Mouse (Mus musculus): Measurements from ENCODE around the gene Itgb3.
A peak's percentile ranks its signal among the peaks of the same experiment; 100 is the strongest.
"Not testable (repeated sequence)": the region's sequence is repeated elsewhere in the genome, so short reads cannot be mapped to it uniquely, and the experiment has no call there.

Gene Itgb3

DNA sequence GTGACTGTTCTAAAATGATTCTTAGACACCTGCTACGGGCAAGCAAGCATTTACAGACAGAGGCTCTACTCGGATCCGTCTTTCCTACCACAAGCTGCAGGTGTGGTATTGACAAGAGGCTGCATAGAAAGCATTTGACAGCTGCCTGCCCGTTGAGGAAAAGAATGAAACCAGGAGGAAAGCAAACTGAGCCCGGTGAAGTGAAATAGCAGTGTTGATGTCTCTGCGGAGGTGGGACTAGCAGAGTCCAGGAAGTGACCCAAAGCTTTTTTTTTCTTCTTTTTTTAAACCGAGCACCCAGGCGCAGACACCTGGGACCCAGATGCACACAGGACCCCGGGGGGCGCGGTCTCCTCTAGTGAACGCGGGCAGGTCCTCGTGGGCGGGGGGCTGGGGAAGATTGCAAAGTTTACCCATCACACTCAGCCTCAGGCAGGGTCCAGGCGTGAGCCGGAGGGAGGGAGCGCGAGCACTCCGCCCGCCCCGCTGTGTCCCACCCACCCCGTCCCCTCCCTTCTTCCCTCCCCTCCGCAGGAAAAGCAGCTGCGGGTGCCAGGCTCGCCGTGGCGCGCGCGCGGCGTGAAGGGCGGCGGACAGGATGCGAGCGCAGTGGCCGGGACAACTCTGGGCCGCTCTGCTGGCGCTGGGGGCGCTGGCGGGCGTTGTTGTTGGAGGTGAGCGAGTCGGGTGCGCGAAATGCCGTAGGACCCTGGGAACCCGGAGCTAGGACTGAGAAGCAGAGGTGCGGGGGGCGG, at the start of gene Itgb3:
Gene Itgb3 (plus strand): TSS at position 510 of the 755 bp plus-strand sequence.
- DNase-seq (ENCODE audit: low read depth, low spot score), result no peak

DNA sequence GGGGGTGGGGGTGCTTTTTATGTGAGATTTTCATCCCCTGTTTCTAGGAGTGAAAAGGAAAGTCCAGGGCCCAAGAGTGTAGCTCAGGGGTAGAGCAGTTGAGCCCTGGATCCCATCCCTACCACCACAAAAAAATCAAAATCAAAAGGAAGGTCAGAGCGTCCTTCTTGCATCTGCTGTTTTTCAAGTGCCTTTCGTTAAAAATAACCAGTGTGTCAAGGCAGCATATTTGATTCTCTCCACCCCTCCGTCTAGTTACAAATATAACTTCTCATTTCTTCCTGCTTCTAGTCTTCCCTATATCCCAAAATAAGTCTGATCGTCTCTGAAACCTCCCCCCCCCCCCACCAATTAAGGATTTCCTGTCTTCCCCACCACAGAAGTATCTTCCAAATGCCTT, 49.7 kb upstream of the Itgb3 start:
- no peak for DNase-seq (ENCODE audit: low read depth, low spot score)

DNA sequence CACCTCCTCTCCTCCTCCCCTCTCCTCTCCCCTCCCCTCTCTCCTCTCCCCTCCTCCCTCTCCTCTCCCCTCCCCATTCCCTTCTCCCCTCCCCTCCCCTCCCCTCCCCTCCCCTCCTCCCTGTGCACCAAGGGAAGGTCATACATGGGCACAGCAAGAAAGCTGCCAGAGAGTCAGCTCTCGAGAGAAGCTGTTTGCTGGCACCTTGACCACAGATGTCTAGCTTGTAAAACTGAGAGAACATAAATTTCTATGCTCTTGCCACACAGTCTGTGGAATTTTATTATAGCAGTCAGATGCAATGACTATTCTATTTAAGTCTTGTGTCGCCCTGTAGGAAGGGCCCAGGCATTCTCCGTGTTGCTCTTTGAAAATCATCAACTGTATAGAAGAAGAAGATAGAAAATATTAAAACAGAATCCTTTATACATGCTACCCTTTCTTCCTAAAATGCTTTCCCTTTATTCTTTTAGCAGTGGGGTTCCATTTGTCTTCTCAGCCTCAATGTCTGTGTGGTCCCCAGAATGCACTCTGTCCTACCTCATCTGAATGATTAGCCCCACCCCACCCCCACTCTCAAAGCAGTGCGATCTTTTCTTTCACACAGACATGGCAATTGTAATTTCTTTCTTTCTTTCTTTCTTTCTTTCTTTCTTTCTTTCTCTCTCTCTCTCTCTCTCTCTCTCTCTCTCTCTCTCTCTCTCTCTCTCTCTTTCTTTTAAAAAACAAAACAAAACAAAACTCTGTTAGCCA, 49.0 kb upstream of the Itgb3 start:
- no peak for DNase-seq (ENCODE audit: low read depth, low spot score)

DNA sequence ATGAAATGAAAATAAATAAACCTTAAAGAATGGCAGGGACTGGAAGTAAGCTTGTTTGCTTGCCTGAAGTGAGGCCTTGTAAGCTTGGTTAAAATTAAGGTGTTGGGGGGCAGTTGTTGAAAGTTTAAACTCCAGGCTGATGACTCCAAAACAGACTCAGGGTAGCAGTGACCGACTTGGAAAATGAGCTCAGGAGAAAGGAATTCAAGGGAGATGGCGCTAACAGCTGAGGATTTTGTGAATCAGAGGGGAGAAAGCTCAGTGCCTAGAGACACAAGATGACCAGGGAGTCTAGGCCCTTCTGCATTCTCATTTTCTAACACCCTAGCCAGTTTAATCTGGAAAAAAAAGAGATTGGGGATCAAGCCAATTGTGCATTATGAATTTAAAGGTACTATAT, 46.8 kb upstream of the Itgb3 start:
- peak; percentile 43 for DNase-seq (ENCODE audit: low read depth, low spot score)

DNA sequence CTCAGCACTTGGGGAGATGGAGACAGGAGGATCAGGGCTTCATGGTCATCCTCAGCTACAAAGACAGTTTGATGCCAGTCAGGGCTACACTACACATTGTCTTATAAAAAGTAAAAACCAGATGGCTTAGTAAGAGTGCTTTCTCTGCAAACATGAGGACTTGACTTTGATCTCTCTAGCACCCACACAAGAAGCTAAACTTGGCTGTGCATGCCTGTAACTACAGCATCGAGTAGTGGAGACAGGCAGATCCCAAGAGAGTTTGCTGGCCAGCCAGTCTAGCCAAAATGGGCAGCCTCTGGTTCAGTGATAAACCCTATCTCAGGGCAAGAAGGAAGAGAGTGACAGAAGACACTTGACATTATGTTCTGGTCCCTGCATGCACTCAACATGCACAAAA, 44.3 kb upstream of the Itgb3 start:
- DNase-seq (ENCODE audit: low read depth, low spot score), result no peak

DNA sequence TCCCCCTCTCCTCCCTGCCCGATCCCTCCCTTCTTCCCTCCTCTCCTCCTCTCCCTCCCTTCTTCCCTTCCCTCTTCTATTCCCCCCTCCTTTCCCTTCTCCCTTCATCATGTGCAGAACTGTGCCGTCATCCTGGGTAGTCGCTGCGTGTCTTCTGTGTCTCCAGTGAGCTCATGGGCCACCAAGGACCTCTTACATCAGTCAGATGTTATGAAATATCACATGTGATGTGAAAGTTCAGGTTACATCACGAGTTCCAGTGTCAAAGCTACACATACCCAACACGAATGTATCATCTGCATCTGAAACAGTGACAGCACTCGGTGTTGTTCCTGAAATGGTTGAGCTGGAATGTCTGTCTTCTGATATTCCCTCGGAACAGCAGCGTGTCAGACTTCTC, 42.6 kb upstream of the Itgb3 start:
- peak; percentile 61 for DNase-seq (ENCODE audit: low read depth, low spot score)

DNA sequence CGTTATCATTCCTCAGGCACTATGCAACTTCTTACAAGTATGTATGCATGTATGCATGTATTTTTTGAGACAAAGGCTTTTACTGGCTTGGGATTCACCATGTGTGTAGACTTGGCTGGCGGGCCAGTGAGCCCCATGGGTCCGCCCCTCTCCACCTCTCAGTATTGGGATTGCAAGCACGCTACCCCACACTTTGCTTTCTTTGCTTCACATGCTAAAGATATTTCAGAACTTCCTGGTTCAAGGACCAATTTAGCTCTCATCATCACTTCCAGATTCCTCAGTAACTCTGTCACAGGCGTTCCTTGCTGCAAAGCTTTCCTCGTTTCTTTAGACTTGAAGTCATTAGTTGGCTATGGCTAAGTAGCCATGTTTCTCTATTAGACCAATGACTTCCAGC, 41.7 kb upstream of the Itgb3 start:
- no peak for DNase-seq (ENCODE audit: low read depth, low spot score)

DNA sequence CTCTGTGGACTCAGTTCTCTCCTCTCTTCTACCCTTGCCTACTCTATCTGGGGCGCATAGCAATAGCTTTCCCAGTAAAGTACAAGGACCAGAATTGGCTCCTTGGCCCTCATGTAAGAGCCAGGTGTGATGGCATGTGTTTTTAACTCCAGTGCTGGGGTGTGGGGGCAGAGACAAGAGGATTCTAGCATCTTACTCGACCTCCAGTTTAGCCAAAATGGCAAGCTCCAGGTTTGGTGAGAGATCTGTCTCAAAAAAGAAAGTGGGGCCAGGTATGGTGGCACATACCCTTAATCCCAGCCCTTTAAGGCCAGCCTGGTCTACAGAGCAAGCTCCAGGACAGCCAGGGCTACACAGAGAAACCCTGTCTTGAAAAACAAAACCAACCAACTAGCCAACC, 41.0 kb upstream of the Itgb3 start:
- no peak for DNase-seq (ENCODE audit: low read depth, low spot score)

DNA sequence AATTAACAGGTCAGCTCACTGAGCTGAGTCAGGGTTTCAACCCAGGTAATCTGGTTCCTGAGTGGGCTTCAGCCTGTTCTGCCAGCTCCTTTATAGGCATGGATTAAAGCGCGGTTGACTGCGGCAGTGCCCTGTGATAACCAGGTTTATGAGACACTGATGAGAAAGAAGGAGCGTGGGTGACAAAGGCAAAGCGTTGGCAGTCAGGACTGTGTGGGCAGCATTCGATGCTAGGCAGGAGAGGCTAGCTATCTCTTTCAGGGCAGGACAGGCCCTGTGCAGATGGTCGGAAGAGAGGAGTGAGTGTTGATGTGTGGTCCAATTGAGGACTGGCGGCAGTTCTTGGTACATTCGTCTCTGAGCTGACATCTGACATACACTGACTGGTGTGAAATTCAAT, 40.1 kb upstream of the Itgb3 start:
- DNase-seq (ENCODE audit: low read depth, low spot score), result peak; percentile 82

DNA sequence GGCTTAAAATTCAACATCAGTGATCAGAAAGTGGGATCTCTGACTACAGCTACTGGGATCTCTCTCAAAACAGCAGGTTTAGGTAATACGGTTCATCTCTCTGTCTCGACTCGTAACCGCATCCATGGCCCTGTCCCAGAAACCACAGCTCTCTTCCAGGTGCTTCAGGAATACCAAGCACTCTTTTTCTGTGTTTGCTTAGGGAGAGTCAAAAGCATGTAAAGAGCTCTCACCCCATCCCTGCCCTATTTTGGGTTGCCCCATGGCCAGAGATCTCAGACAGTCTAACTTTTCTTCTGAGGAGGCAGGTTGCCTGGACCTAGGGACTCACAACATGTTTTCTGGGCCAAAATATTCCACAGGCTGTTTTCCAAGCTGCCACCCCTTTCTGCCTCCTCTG, 39.5 kb upstream of the Itgb3 start:
- DNase-seq (ENCODE audit: low read depth, low spot score), result no peak

DNA sequence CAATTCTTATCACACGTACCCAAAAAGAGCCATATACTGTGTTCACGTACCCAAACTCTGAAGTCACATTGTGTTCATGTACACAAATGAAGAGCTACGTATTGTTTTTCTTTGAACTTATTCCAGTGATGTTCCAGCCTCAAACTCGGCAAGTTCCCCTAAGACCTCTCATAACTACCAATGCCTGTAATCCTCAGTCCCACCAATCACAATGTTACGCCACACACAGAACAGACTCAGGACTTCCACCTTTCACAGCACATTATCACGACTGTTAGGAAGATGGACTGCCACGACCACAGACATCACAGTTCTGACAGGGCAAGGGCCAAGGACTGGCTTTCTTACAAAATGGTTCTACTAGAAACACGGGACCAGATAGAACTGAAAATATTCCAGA, 37.3 kb upstream of the Itgb3 start:
- DNase-seq (ENCODE audit: low read depth, low spot score), result not testable (repeated sequence)

DNA sequence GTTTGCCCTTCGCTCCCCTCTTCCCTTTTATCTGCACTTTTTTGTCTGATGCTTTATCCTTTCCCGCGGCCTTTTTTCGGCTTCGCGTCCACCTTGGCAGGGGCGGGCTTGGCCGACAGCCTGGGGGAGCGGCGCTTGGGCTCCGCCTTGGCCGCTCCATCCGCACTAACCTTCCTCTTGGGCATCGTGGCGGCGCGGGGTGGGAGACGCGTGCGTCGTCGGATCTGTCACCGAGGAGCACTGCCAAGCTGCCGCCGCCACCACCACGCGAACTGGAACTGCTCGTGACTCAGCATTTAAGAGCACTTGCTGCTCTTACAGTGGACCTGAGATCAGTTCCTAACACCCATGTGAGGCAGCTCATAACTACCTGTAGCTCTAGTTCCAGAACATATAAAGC, 36.4 kb upstream of the Itgb3 start:
- not testable (repeated sequence) for DNase-seq (ENCODE audit: low read depth, low spot score)

DNA sequence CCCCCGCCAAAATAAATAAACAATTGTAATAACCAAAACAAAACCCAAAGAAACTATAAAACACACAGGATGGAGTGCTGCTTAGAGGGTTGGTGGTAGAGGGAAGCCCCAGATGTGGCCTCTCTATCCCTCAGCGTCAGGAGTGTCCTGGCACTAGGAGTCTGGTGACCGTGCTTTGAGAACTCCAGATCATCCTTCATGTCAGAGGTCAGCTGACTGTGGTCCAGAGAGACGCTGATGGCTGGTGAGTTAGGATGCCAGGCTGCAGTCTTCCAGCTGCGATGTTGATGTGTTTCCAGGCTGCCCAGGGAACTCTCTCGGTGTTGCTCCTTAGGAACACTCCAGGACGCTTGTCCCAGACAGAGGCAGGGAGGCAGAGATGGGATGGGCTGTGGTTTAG, 35.7 kb upstream of the Itgb3 start:
- no peak for DNase-seq (ENCODE audit: low read depth, low spot score)

DNA sequence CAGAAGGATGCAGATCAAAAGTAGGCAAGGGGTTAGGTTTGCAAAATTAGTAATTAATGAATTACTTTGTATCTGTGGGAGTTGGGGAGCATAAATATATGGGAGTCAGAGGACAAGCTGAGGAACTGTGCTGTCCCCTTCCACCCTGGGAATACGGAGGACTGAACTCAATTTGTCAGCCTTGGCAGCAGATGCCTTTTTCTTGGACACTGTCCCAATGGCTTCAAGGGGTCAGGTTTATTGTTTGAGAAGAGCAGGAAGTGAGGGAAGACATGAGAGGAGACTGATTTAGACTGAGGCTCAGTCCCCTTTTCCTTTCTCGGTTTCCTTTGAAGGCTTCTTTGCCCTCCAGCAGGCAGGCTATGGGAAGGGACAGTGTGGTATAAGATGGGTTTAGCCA, 35.2 kb upstream of the Itgb3 start:
- no peak for DNase-seq (ENCODE audit: low read depth, low spot score)

DNA sequence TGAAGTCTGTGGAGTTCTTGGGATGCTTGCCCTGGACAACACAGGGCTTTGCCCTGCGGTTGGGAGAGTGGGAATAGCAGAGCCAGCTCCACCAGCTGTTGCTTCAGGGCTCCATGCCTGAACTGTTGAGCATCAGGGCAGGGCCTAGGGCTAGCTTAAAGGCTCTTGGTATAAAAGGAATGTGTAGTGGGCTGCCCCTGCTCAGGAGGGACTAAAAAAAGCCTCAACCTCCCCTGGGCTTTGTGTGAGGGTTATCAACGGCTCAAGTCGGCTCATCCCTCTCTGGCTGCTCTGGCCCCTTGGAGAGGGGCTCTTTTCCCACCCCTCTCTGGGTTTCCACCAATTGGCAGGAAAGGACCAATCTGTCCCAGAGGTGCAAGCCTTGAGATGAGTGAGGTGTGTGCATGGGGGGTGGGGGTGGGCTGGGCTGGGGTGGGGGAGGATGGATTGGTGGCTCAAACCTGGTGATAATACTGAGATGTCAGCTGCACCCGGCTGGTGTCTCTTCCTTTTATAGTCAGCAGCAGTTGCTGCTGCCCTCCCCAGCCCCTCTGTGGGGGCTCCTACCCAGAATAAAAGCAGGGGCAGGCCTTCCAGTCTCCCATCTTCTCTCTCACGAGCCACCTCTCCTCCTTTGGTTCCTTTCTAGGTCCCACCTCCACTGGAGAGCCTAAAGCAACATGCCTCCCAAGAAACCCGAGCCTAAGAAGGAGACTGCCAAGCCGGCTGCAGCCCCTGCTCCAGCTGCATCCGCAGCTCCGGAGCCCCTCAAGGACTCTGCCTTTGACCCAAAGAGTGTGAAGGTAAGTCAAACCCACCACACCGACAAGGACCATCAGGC, 30.8 kb upstream of the Itgb3 start:
- DNase-seq (ENCODE audit: low read depth, low spot score), result no peak

DNA sequence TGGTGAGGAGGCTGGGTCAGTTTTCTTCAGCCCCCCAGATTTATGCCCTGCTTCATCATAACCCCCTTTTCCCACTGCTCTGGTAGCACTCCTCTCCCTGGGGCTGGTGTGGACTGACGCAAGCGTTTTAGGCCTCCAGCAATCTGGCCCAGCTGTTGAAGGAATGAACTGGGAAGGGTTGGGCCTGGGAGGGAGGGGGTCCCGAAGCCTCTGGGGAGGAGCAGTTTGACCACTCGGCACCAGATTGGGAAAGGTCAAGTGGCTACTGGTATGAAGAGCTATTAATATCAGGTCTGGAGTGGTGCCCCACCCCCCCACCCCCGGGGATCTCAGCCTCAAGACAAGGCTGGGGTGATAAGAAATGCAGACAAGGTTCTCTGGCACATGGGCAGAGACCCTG, 29.7 kb upstream of the Itgb3 start:
- DNase-seq (ENCODE audit: low read depth, low spot score), result no peak

DNA sequence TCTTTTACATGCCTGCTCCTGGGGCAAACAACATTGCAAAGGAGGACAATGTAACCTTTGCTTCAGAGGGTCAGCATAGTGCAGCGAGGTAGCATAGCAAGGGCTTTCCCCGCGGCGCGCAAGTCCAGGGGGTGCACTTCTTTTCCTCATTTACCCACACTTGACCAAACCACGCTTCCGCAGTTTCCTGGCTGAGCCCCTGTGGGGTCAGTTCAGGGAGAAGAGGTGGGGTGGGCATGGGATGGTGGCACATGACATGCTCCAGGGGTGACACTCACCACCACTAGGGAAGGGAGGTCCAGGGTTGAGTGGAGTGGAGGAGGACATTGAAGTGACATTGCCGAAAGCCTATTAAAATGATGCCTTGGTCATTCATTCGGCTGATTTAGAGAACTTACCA, 28.7 kb upstream of the Itgb3 start:
- DNase-seq (ENCODE audit: low read depth, low spot score), result no peak

DNA sequence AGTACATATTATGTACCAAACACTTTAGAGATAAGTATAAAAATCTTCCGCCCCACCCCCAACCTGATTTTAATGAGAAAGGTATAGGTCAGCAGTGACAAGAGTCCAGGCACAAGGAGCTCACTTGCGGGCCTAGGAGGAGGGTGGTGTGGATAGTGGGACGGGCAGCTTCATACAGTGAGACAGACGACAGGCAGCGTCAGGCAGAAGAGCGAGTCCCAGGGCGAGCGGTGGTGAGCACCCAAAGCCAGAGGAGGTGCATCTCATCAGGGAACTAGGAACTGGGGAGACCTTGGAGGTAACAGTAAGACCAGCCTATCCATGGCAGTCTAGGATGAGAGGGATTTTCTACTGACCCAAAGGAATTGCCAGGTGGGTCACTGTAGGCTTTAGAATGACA, 28.2 kb upstream of the Itgb3 start:
- no peak for DNase-seq (ENCODE audit: low read depth, low spot score)

DNA sequence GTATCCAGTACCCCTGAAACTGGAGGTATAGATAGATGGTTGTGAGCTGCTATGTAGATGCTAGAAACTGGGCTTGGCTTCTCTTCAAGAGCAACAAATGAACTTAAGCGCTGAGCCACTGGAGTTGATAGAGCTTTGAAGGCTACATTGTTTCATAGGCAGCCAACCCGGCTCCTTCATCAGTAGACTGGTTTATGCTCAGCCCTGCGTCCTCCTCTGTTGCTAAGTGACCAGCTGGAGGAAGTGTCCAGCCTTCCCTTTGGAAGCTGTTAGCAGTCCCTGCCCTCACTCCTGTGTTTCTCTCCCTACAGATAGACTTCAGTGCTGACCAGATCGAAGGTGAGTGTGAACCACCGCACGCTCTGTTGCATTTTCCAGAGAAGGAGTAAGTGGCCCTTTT, 27.7 kb upstream of the Itgb3 start:
- no peak for DNase-seq (ENCODE audit: low read depth, low spot score)

DNA sequence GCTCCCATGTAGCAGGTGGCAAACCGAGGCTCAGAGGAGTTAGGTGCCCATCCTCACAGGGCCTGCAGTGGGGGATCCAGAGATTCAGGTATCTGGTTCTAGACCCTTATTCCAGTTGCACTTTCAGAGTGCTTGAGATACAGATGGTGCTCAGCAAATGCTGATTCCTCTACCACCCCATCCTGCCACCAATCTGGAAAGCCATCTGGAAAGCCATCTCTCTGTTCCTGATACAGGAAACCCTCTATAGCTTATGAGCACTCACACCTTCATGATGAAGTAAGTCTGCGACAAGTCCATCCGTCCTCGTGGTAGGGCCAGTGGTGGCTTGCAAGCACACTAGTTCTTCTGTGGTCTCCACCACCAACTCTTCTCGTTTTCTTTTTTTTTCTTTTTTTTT, 27.2 kb upstream of the Itgb3 start:
- DNase-seq (ENCODE audit: low read depth, low spot score), result no peak

DNA sequence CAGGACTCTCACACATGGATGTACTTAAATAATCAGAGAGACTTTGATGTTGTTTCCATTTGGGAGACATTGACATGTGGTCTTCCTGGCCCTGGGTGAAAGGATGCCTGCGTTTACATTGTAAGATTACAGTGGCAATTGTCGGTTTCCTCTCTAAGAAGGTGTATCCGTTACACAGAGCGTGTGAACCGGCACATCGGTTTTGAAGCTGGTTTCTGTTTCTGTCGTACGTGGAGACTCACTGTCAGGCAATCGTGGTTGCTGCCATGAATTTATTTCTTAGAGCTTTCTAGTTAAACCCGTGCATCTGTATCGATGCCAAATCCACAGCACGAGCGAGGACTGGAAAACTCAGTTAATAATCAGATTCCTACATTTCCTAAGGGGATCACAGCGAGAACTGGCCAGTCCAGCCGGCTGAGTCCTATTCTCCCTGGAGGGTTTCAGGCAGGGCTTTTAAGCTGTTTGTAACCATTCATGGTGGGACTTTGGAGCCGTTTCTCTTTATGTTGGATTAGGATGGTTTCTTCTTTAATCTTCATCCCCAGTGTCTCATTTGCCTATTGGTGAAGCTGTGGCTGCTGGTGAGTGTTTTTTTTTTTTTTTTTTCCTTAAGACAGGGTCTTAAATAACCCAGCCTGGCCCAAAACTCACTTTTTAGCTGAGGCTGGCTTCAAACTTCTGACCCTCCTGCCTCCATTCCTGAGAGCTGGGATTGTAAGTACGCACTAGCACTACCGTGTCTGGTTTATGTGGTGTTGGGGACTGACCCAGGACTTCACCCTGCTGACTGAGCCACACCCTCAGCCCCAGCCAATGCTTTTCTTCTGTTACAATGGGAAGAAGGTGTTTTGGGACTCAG, 26.1 kb upstream of the Itgb3 start:
- DNase-seq (ENCODE audit: low read depth, low spot score), result no peak

DNA sequence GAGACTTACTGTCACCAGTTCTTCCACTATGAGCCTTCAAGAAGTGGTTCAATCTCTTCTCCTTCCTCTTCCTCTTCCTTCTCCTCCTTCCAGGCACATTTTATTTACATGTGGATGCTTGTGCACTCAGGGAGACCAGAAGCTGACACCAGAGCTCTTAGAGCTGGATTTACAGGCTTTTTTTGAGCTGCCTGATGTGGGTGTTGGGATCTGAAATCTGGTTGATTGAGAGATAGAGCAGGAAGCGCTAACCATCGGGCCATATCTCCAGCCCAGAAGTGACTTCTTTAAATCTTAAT, 25.5 kb upstream of the Itgb3 start:
- no peak for DNase-seq (ENCODE audit: low read depth, low spot score)

All from skeletal muscle tissue, adult 2 months (tissue).